Mouse (Mus musculus) spleen, adult 12 weeks (tissue): Measurements from ENCODE around the gene Slc35b1.

Experiments
- DNase-seq: peaks from one replicate; pipeline ENCODE4 v3.0.0; 2022; ENCODE audit warnings: low spot score

The Slc35b1 gene

DNA sequence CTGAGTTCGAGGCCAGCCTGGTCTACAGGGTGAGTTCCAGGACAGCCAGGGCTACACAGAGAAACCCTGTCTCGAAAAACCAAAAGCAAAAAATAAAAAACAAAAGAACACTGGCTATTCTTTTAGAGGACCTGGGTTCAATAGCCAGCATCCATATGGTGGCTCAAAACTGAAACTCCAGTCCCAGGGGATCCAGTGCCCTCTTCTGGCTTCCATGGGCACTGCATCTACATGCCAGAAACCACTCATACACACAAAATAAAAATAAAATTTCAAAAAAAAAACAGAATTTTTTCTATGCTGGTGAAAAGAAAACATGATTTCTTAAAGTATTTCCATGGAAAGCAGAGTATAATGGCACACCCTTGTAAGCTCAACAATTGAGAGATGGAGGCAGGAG lies 47.7 kb downstream of the Slc35b1 start:
- peak; percentile 14 for DNase-seq
